Mouse (Mus musculus) liver, embryonic 12.5 days (tissue): ENCODE results near the gene Fhit. TPM values are rescaled to one million over a fixed set of nuclear protein-coding genes. Genes with fewer than 3 reads are reported as not detected.
"Not testable (repeated sequence)": the region's sequence is repeated elsewhere in the genome, so short reads cannot be mapped to it uniquely, and the experiment has no call there.

Experiments used
- ATAC-seq: fragments of 200-750 bp; cut with Nextera tagmentation; 2 replicates; pipeline ENCODE4 v1.8.0; 2017; ENCODE audit warnings: moderate number of reproducible peaks, mild to moderate bottlenecking, moderate library complexity
- H3K27ac ChIP-seq: fragments of 300-500 bp; sonication (generic); 2 replicates; pipeline ENCODE4 v1.5.1; 2016; ENCODE audit warnings: mild to moderate bottlenecking
- H3K27me3 ChIP-seq: fragments of 300-500 bp; sonication (generic); replicated peaks from 2 replicates; pipeline ENCODE4 v1.6.1; 2016; ENCODE audit warnings: mild to moderate bottlenecking, moderate library complexity
- H3K36me3 ChIP-seq: fragments of 300-500 bp; sonication (generic); 2 replicates; pipeline ENCODE4 v1.6.1; 2016; ENCODE audit warnings: mild to moderate bottlenecking, moderate library complexity
- H3K4me1 ChIP-seq: fragments of 300-500 bp; sonication (generic); 2 replicates; pipeline ENCODE4 v1.6.1; 2016
- H3K4me2 ChIP-seq: fragments of 300-500 bp; sonication (generic); 2 replicates; pipeline ENCODE4 v1.6.1; 2016; ENCODE audit warnings: mild to moderate bottlenecking, moderate library complexity
- H3K4me3 ChIP-seq: fragments of 300-500 bp; sonication (generic); 2 replicates; pipeline ENCODE4 v1.5.1; 2016; ENCODE audit warnings: mild to moderate bottlenecking, moderate library complexity
- H3K9ac ChIP-seq: fragments of 300-500 bp; sonication (generic); 2 replicates; pipeline ENCODE4 v1.6.1; 2016; ENCODE audit warnings: mild to moderate bottlenecking, moderate library complexity
- H3K9me3 ChIP-seq: fragments of 300-500 bp; sonication (generic); replicated peaks from 2 replicates; pipeline ENCODE4 v1.6.1; 2016; ENCODE audit warnings: mild to moderate bottlenecking, moderate library complexity
- WGBS: fragments of 180-500 bp; shearing (Covaris S2); methylation state at CpG from one replicate; pipeline ENCODE4 v1.1.7; 2016; ENCODE audit not compliant: insufficient replicate concordance; 5-methylcytosine and 5-hydroxymethylcytosine counted together
- polyA plus RNA-seq: library from polyadenylated mRNA; unstranded; fragments of >200 nt; fragmentation: Nextera tagmentation; extraction: Ambion mirVana; gene quantifications from 2 replicates; pipeline ENCODE4 v1.2.1, GENCODE M21; 2016

The Fhit gene
- polyA plus RNA-seq, 1 experiment from 2014 or later, result 2.1 TPM

GRCm38 (mm10) chr14:11085596-11085995 is 76.2 kb downstream of the Fhit start:
- no peak overlapping the region for H3K27ac ChIP-seq
- H3K9ac ChIP-seq, result no peak overlapping the region
- no peaks in the 10 kb centered on the region for H3K36me3 ChIP-seq
- no peaks in the 10 kb centered on the region for H3K9me3 ChIP-seq
- no peak for ATAC-seq
- H3K4me2 ChIP-seq, result no peak overlapping the region
- WGBS, result 64% methylated on average over 3 of the region's 3 CpGs
- H3K4me3 ChIP-seq, result no peak overlapping the region
- no peaks in the 10 kb centered on the region for H3K27me3 ChIP-seq
- no peaks in the 10 kb centered on the region for H3K4me1 ChIP-seq

- H3K27me3 ChIP-seq, result no peaks in the 10 kb centered on the region
- no peaks in the 10 kb centered on the region for H3K36me3 ChIP-seq
- H3K9me3 ChIP-seq, result no peaks in the 10 kb centered on the region
- WGBS, result 54% methylated on average over 3 of the region's 3 CpGs
- no peak overlapping the region for H3K27ac ChIP-seq
- ATAC-seq, result no peak
- H3K4me2 ChIP-seq, result no peak overlapping the region
- H3K9ac ChIP-seq, result no peak overlapping the region
- no peaks in the 10 kb centered on the region for H3K4me1 ChIP-seq
- no peak overlapping the region for H3K4me3 ChIP-seq
These were observed 77.9 kb downstream of the Fhit start for GRCm38 (mm10) chr14:11083946-11084345.

GRCm38 (mm10) chr14:11083462-11083861 is 78.4 kb downstream of the Fhit start:
- Histone ChIP-seq H3K4me2 (no peak overlapping the region), H3K4me3 (no peak overlapping the region), H3K36me3 (no peaks in the 10 kb centered on the region), H3K9me3 (no peaks in the 10 kb centered on the region), H3K4me1 (no peaks in the 10 kb centered on the region), H3K9ac (no peak overlapping the region), H3K27ac (no peak overlapping the region), H3K27me3 (no peaks in the 10 kb centered on the region)
- WGBS, result 63% methylated on average over 5 of the region's 5 CpGs
- no peak for ATAC-seq

GRCm38 (mm10) chr14:11063594-11063993 is 98.2 kb downstream of the Fhit start:
- no peaks in the 10 kb centered on the region for H3K36me3 ChIP-seq
- no peak overlapping the region for H3K27ac ChIP-seq
- no peak overlapping the region for H3K9ac ChIP-seq
- H3K4me2 ChIP-seq, result no peak overlapping the region
- no peaks in the 10 kb centered on the region for H3K27me3 ChIP-seq
- no peak overlapping the region for H3K4me3 ChIP-seq
- no peak for ATAC-seq
- H3K9me3 ChIP-seq, result no peaks in the 10 kb centered on the region
- WGBS, result 52% methylated on average over 2 of the region's 2 CpGs
- H3K4me1 ChIP-seq, result no peaks in the 10 kb centered on the region

GRCm38 (mm10) chr14:11060221-11060620 is 101.6 kb downstream of the Fhit start:
- Histone ChIP-seq H3K4me1 (no peaks in the 10 kb centered on the region), H3K27me3 (no peaks in the 10 kb centered on the region), H3K27ac (no peak overlapping the region), H3K4me2 (no peak overlapping the region), H3K36me3 (no peaks in the 10 kb centered on the region), H3K9ac (no peak overlapping the region), H3K4me3 (no peak overlapping the region), H3K9me3 (no peaks in the 10 kb centered on the region)
- ATAC-seq, result no peak

- not testable (repeated sequence) for H3K27ac ChIP-seq, H3K4me1 ChIP-seq, H3K36me3 ChIP-seq, H3K9ac ChIP-seq, H3K4me2 ChIP-seq, H3K27me3 ChIP-seq, H3K4me3 ChIP-seq, ATAC-seq, H3K9me3 ChIP-seq
- 58% methylated on average over 8 of the region's 8 CpGs for WGBS
These were observed 122.1 kb downstream of the Fhit start for GRCm38 (mm10) chr14:11039503-11040300.

- 29% methylated on average over 3 of the region's 3 CpGs for WGBS
- no peak overlapping the region for H3K27ac ChIP-seq
- H3K9me3 ChIP-seq, result no peaks in the 10 kb centered on the region
- no peak overlapping the region for H3K4me2 ChIP-seq
- H3K4me3 ChIP-seq, result no peak overlapping the region
- no peak for ATAC-seq
- H3K4me1 ChIP-seq, result no peaks in the 10 kb centered on the region
- H3K9ac ChIP-seq, result no peak overlapping the region
- no peaks in the 10 kb centered on the region for H3K27me3 ChIP-seq
- H3K36me3 ChIP-seq, result no peaks in the 10 kb centered on the region
These were observed 140.4 kb downstream of the Fhit start for GRCm38 (mm10) chr14:11021391-11021790.

- Histone ChIP-seq H3K27ac (no peak overlapping the region), H3K4me2 (no peak overlapping the region), H3K4me1 (no peaks in the 10 kb centered on the region), H3K36me3 (no peaks in the 10 kb centered on the region), H3K9ac (no peak overlapping the region), H3K27me3 (no peaks in the 10 kb centered on the region), H3K4me3 (no peak overlapping the region), H3K9me3 (no peaks in the 10 kb centered on the region)
- 62% methylated on average over 3 of the region's 3 CpGs for WGBS
- no peak for ATAC-seq
These were observed 183.2 kb downstream of the Fhit start for GRCm38 (mm10) chr14:10978651-10979050.

- H3K9me3 ChIP-seq, result no peaks in the 10 kb centered on the region
- H3K4me1 ChIP-seq, result no peaks in the 10 kb centered on the region
- H3K27me3 ChIP-seq, result no peaks in the 10 kb centered on the region
- H3K4me2 ChIP-seq, result no peak overlapping the region
- H3K36me3 ChIP-seq, result no peaks in the 10 kb centered on the region
- WGBS, result 52% methylated on average over 1 of the region's 1 CpGs
- no peak overlapping the region for H3K27ac ChIP-seq
- H3K9ac ChIP-seq, result no peak overlapping the region
- no peak overlapping the region for H3K4me3 ChIP-seq
- ATAC-seq, result no peak
These were observed 220.2 kb downstream of the Fhit start for GRCm38 (mm10) chr14:10941647-10942046.

- no peak for ATAC-seq
- Histone ChIP-seq H3K4me2 (no peak overlapping the region), H3K27ac (no peak overlapping the region), H3K9me3 (no peaks in the 10 kb centered on the region), H3K27me3 (no peaks in the 10 kb centered on the region), H3K4me3 (no peak overlapping the region), H3K4me1 (no peaks in the 10 kb centered on the region), H3K36me3 (no peaks in the 10 kb centered on the region), H3K9ac (no peak overlapping the region)
- WGBS, result 51% methylated on average over 3 of the region's 3 CpGs
These were observed 228.2 kb downstream of the Fhit start for GRCm38 (mm10) chr14:10933667-10934066.

- H3K36me3 ChIP-seq, result no peaks in the 10 kb centered on the region
- no peak for ATAC-seq
- H3K9ac ChIP-seq, result no peak overlapping the region
- no peaks in the 10 kb centered on the region for H3K27me3 ChIP-seq
- H3K4me3 ChIP-seq, result no peak overlapping the region
- no peak overlapping the region for H3K27ac ChIP-seq
- WGBS, result 64% methylated on average over 7 of the region's 7 CpGs
- no peak overlapping the region for H3K4me2 ChIP-seq
- no peaks in the 10 kb centered on the region for H3K4me1 ChIP-seq
- H3K9me3 ChIP-seq, result no peaks in the 10 kb centered on the region
These were observed 243.7 kb downstream of the Fhit start for GRCm38 (mm10) chr14:10917893-10918803.

GRCm38 (mm10) chr14:10908011-10908410 is 253.8 kb downstream of the Fhit start:
- WGBS, result 62% methylated on average over 2 of the region's 2 CpGs
- Histone ChIP-seq H3K4me1 (no peaks in the 10 kb centered on the region), H3K4me3 (no peak overlapping the region), H3K4me2 (no peak overlapping the region), H3K9me3 (no peaks in the 10 kb centered on the region), H3K36me3 (no peaks in the 10 kb centered on the region), H3K27ac (no peak overlapping the region), H3K9ac (no peak overlapping the region), H3K27me3 (no peaks in the 10 kb centered on the region)
- no peak for ATAC-seq
